Mouse (Mus musculus): ENCODE measurements around the gene Bhlhe41. TPM values are rescaled to one million over a fixed set of nuclear protein-coding genes. Genes with fewer than 3 reads are reported as not detected.

The Bhlhe41 gene
- polyA plus RNA-seq, 1 experiment from 2014 or later: 6.3 TPM

Other genes with a start within 250 kb of the Bhlhe41 start
- gene Tuba3b, start 249.8 kb downstream of the Bhlhe41 start, polyA plus RNA-seq (2015; fragmentation: Nextera tagmentation; extraction: Ambion mirVana): not detected in 2 replicates
- 5.3 TPM in 2 replicates for gene Rassf8, start 118.8 kb downstream of the Bhlhe41 start, polyA plus RNA-seq (2015; fragmentation: Nextera tagmentation; extraction: Ambion mirVana)
- 5.1 and 6.0 TPM in 2 replicates for gene Sspn, start 66.1 kb upstream of the Bhlhe41 start, polyA plus RNA-seq (2015; fragmentation: Nextera tagmentation; extraction: Ambion mirVana)

Measured in neural tube, embryonic 15.5 days (tissue).